Mouse (Mus musculus) embryonic facial prominence, embryonic 14.5 days (tissue): Measurements from ENCODE around the gene Thoc2. TPM values are rescaled to one million over a fixed set of nuclear protein-coding genes. Genes with fewer than 3 reads are reported as not detected.
A peak's percentile ranks its signal among the peaks of the same experiment; 100 is the strongest.

ENCODE experiments used
- ATAC-seq: fragments of 200-750 bp; cut with Nextera tagmentation; 2 replicates; pipeline ENCODE4 v1.8.0; 2017; ENCODE audit warnings: low read depth, moderate number of reproducible peaks, moderate TSS enrichment
- DNase-seq: peaks from one replicate; pipeline ENCODE4 v3.0.0-alpha.2; 2015; ENCODE audit warnings: low spot score
- H3K27ac ChIP-seq: fragments of 300-500 bp; sonication (generic); replicated peaks from 2 replicates; pipeline ENCODE4 v1.5.1; 2014; ENCODE audit warnings: low read depth, mild to moderate bottlenecking, low read length, moderate library complexity
- H3K27me3 ChIP-seq: fragments of 300-500 bp; sonication (generic); replicated peaks from 2 replicates; pipeline ENCODE4 v1.6.1; 2014; ENCODE audit warnings: low read length; ENCODE audit not compliant: control insufficient read depth, insufficient read depth
- H3K36me3 ChIP-seq: fragments of 300-500 bp; sonication (generic); 2 replicates; pipeline ENCODE4 v1.6.1; 2014; ENCODE audit warnings: low read length, mixed read lengths; ENCODE audit not compliant: control insufficient read depth, insufficient read depth
- H3K4me1 ChIP-seq: fragments of 300-500 bp; sonication (generic); 2 replicates; pipeline ENCODE4 v1.6.1; 2014; ENCODE audit warnings: antibody characterized with exemption, low read length; ENCODE audit not compliant: control insufficient read depth, insufficient read depth
- H3K4me2 ChIP-seq: fragments of 300-500 bp; sonication (generic); 2 replicates; pipeline ENCODE4 v1.6.1; 2014; ENCODE audit warnings: low read depth, mild to moderate bottlenecking, low read length, moderate library complexity, mixed read lengths
- H3K4me3 ChIP-seq: fragments of 300-500 bp; sonication (generic); 2 replicates; pipeline ENCODE4 v1.5.1; 2014; ENCODE audit warnings: low read depth, mild to moderate bottlenecking, low read length
- H3K9ac ChIP-seq: fragments of 300-500 bp; sonication (generic); 2 replicates; pipeline ENCODE4 v1.6.1; 2014; ENCODE audit warnings: low read depth, mild to moderate bottlenecking, low read length, moderate library complexity, mixed read lengths
- H3K9me3 ChIP-seq: fragments of 300-500 bp; sonication (generic); 2 replicates; pipeline ENCODE4 v1.6.1; 2016; ENCODE audit warnings: low read length; ENCODE audit not compliant: control insufficient read depth
- WGBS: fragments of 180-500 bp; shearing (Covaris S2); extraction: QIAGEN DNeasy Blood & Tissue Kit; methylation state at CpG from one replicate; pipeline ENCODE4 v1.1.7; 2014; 5-methylcytosine and 5-hydroxymethylcytosine counted together
- microRNA-seq: library from miRNA; unstranded; fragments of <30 nt; microRNA quantifications from one replicate; pipeline ENCODE4, GENCODE M21; 2016; ENCODE audit warnings: borderline number of aligned reads
- polyA plus RNA-seq: library from polyadenylated mRNA; unstranded; fragments of >200 nt; fragmentation: Nextera tagmentation; extraction: Ambion mirVana; gene quantifications from 2 replicates; pipeline ENCODE4 v1.2.1, GENCODE M21; 2014

Thoc2 gene
- polyA plus RNA-seq, 1 experiment from 2014 or later, result 78.3 TPM

DNA sequence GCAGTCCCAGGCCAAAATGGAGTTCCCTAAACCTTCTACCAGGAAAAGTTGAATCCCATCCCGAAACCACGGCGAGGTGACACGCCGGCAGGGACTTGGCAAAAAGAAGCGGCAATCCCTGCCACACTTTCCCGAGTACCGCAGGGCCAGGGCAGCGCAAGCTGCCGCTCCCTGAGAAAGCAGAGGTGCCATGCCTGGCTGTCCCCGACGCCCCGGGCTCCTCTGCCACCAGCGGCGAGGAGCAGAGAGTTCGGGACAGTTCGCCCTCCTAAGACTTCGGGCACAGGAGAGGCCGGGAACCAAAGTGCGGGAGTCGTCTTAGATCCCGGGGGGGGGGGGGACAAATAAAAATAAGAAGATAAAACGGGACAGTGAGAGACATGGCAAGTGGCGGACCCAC, 9.5 kb downstream of the Thoc2 start:
- Histone ChIP-seq H3K4me2 (peak overlapping the region; percentile 61), H3K9ac (peak overlapping the region; percentile 73), H3K27me3 (no peaks in the 10 kb centered on the region), H3K9me3 (no peaks in the 10 kb centered on the region), H3K36me3 (no peaks in the 10 kb centered on the region), H3K4me1 (no peaks in the 10 kb centered on the region), H3K4me3 (peak overlapping the region; percentile 60), H3K27ac (peak overlapping the region; percentile 89)
- 14% methylated on average over 23 of the region's 24 CpGs for WGBS
- peak; percentile 64 for ATAC-seq
- DNase-seq, result peak; percentile 11

DNA sequence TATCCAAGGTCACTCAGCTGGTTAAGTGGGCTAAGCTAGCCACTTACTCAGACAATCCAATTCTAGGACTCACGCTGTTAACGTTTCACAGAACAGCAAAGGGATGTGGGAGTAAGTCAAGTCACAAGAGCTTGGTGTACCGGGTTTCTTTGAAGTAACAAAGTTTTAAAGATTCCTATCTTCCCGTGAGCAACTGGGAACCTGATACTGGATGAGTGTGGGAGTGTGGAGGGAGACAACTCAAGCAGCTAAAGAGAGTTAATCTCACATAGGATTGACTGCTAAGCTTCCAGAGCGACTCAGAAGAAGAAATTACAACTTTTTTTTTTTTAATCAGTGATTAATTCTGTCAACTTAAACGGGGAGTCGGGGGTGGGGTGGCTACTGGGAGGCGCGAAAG, 10.0 kb downstream of the Thoc2 start:
- Histone ChIP-seq H3K9ac (peak overlapping the region; percentile 73), H3K36me3 (no peaks in the 10 kb centered on the region), H3K4me1 (no peaks in the 10 kb centered on the region), H3K4me2 (peak overlapping the region; percentile 61), H3K4me3 (peak overlapping the region; percentile 60), H3K27ac (no peak overlapping the region), H3K9me3 (no peaks in the 10 kb centered on the region), H3K27me3 (no peaks in the 10 kb centered on the region)
- ATAC-seq (no peak), DNase-seq (no peak)
- 19% methylated on average over 9 of the region's 9 CpGs for WGBS

DNA sequence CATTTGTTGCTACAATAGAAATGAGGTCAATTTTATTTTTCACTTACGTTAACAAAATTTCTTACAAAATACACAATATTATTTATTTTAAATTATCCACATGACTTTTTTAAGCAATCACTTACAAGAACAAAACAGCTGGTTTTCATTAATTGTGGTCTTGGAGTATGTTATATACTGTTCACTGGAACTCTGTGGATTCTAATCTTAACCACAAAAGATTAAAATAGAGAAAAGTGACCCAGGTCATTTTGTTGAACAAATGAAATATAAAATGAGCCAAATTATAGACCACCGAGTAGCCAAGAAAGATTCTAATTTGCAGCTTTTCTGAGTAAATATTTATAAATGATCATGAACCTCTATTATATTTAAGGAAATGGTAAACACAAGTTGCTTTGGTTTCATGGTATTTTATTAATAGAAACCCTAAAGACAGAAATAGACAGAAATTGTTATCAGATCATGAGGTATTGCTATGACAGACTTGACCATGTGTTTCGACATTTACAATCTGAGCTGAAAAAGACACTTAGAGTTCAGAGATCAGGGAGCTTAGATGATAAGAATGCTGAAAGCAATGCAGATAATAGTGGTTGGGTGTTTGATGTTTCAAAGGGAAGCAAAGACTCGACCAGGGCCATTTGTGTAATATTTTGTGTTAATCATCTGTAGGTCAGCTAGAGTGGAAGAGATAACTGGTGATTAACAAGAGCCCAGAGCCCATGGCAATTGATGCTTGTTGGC, 35.5 kb downstream of the Thoc2 start:
- no peaks in the 10 kb centered on the region for H3K4me1 ChIP-seq
- 51% methylated on average over 4 of the region's 4 CpGs for WGBS
- H3K9ac ChIP-seq, result no peak overlapping the region
- no peaks in the 10 kb centered on the region for H3K9me3 ChIP-seq
- H3K27me3 ChIP-seq, result no peaks in the 10 kb centered on the region
- DNase-seq, result peak; percentile 33
- no peak overlapping the region for H3K27ac ChIP-seq
- no peak overlapping the region for H3K4me2 ChIP-seq
- no peaks in the 10 kb centered on the region for H3K36me3 ChIP-seq
- H3K4me3 ChIP-seq, result no peak overlapping the region
- no peak for ATAC-seq

DNA sequence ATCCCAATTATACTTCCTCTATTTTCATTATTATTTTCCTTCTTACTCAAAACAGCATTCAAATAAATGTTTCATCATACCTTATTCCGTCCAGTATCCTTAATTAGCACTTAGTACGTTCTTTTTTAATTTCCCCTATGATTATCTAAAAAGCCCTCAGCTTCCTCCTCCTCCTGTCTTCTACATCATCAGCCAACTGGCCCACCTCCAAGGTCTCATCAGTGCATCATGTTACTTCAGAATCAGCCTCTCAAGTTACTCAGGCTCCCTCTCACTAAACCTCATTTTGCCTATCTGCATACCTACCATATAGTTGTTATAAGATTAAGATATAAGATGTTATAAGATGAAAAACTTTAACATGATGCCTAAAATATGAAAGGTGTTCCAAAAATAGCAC, 43.9 kb downstream of the Thoc2 start:
- no peak overlapping the region for H3K4me3 ChIP-seq
- WGBS, result 85% methylated on average over 2 of the region's 2 CpGs
- H3K4me1 ChIP-seq, result no peaks in the 10 kb centered on the region
- H3K4me2 ChIP-seq, result no peak overlapping the region
- no peak for DNase-seq
- no peak overlapping the region for H3K9ac ChIP-seq
- H3K9me3 ChIP-seq, result no peaks in the 10 kb centered on the region
- no peaks in the 10 kb centered on the region for H3K36me3 ChIP-seq
- H3K27me3 ChIP-seq, result no peaks in the 10 kb centered on the region
- no peak overlapping the region for H3K27ac ChIP-seq
- ATAC-seq, result no peak

DNA sequence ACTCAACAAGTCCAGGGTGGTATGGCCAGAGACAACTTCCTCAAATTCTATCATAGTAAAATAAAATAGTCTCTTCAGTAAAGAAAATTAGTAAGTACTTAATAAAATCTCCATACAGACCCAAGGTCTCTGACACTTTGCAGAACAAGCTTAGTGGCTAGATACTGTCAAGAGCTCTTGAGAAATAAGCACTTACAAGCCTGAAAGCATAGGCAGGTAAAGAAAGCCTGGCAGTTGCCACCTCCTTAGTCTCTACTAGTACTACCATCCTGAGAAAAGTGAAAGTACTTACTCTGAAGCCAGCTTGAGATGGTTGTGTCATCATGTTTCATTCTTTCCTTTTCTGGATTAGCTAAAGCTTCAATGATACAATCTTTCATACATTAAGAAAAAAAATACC, 82.7 kb downstream of the Thoc2 start:
- H3K4me1 ChIP-seq, result no peaks in the 10 kb centered on the region
- no peaks in the 10 kb centered on the region for H3K9me3 ChIP-seq
- no peak overlapping the region for H3K9ac ChIP-seq
- H3K27me3 ChIP-seq, result no peaks in the 10 kb centered on the region
- H3K4me2 ChIP-seq, result no peak overlapping the region
- H3K4me3 ChIP-seq, result no peak overlapping the region
- DNase-seq, result no peak
- no peak overlapping the region for H3K27ac ChIP-seq
- H3K36me3 ChIP-seq, result peaks cover 6% of the 10 kb centered on the region; the same call in 1 of the 2 replicates
- ATAC-seq, result no peak

DNA sequence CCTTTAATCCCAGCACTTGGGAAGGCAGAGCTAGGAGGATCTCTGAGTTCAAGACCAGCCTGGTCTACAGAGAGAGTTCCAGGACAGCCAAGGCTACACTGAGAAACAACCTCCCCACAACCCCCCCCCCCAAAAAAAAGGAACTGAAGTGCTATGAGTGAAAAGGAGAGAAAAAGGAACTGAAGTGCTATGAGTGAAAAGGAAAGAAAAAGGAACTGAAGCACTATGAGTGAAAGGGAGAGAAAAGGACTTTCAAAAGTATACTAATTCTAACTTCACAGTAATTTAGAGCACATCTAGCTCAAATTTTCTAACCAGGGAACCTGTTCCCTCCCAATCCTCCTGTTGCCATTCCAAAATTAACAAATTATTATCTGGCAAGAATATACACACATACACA, 114.9 kb downstream of the Thoc2 start:
- no peaks in the 10 kb centered on the region for H3K4me1 ChIP-seq
- H3K9me3 ChIP-seq, result no peaks in the 10 kb centered on the region
- H3K9ac ChIP-seq, result no peak overlapping the region
- ATAC-seq, result no peak
- H3K36me3 ChIP-seq, result no peaks in the 10 kb centered on the region
- no peaks in the 10 kb centered on the region for H3K27me3 ChIP-seq
- H3K27ac ChIP-seq, result no peak overlapping the region
- H3K4me3 ChIP-seq, result no peak overlapping the region
- DNase-seq, result no peak
- H3K4me2 ChIP-seq, result no peak overlapping the region

DNA sequence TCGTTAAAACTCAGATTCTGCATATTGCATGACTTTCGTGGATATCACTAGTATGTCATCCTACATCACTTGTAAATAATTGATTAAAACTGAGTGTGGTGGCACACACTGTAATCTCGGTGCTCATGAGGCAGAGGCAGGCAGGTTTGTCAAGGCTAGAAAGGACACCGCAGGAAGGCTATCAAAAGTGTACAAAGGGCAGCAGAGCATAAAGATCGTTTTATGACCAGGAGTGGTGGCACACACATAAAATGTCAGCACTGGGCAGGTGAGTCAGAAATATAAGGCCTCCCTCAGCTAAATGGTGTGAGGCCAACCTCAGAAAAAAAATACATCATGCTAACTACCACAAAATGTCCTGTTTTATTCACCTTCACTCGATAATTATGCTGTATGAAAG, 127.2 kb downstream of the Thoc2 start:
- Histone ChIP-seq H3K36me3 (no peaks in the 10 kb centered on the region), H3K9ac (no peak overlapping the region), H3K4me2 (no peak overlapping the region), H3K27ac (no peak overlapping the region), H3K27me3 (no peaks in the 10 kb centered on the region), H3K4me3 (no peak overlapping the region), H3K4me1 (no peaks in the 10 kb centered on the region), H3K9me3 (no peaks in the 10 kb centered on the region)
- WGBS, result 86% methylated on average over 6 of the region's 6 CpGs
- no peak for DNase-seq
- no peak for ATAC-seq

Small RNAs within 50 kb of the gene (microRNA-seq; reads per million reads assigned to microRNA genes)
- gene Gm44490, result not detected

Other genes with a start within 250 kb of the Thoc2 start
- gene Xiap, start 139.0 kb upstream of the Thoc2 start, polyA plus RNA-seq, result 17.6 and 18.1 TPM in 2 replicates
- gene Stag2, start 228.6 kb upstream of the Thoc2 start, polyA plus RNA-seq, result 54.2 and 56.2 TPM in 2 replicates